ENCODE assay signal across 37 mouse cellular contexts in genomic region chr12:87488683-87489082, GRCm38 (mm10). TPM values are rescaled to one million over a fixed set of nuclear protein-coding genes. Genes with fewer than 3 reads are reported as not detected.
"Had no signal": no experiment of that assay in that cellular context is flagged by ENCODE, and none has a peak within 500 bp of the region (broad histone marks: within the 10 kb centered on the region; RNA-seq: fewer than 3 reads in every experiment).

No protein-coding gene starts in this region.

RNA-seq across cellular contexts. Expression of gene Gm5788, which starts 5.8 kb away (rescaled TPM):
- total RNA-seq: gastrocnemius, adult 18-20 months; gastrocnemius, adult 8-10 months; gastrocnemius, postnatal 14 days; gastrocnemius, postnatal 36 days; heart, adult 2 months; heart, postnatal 14 days; heart, postnatal 36 days; hematopoietic stem cell, adult 5-6 weeks; hindbrain, postnatal 0 days; layer of hippocampus, adult 18-20 months; layer of hippocampus, adult 8-10 months; layer of hippocampus, postnatal 14 days; layer of hippocampus, postnatal 36 days; left cerebral cortex, adult 18-20 months; left cerebral cortex, adult 8-10 months; left cerebral cortex, postnatal 10 days; left cerebral cortex, postnatal 25 days; left cerebral cortex, postnatal 4 days; liver, adult 2 months had no signal
- polyA plus RNA-seq: heart, adult 2 months; heart, embryonic 11.5 days; heart, embryonic 13.5 days; heart, embryonic 15.5 days; heart, postnatal 0 days; hindbrain, embryonic 11.5 days; hindbrain, embryonic 13.5 days; hindbrain, embryonic 15.5 days; hindbrain, postnatal 0 days; intestine, embryonic 14.5 days; intestine, embryonic 16.5 days; kidney, adult 2 months; kidney, embryonic 15.5 days; kidney, postnatal 0 days; large intestine, adult 2 months; limb, embryonic 11.5 days; limb, embryonic 13.5 days; limb, embryonic 15.5 days; liver, adult 2 months; liver, embryonic 12.5 days; liver, embryonic 14.5 days had no signal

RNA-seq across cellular contexts. Expression of gene Gm8300, which starts 25.4 kb away (rescaled TPM):
- total RNA-seq: gastrocnemius, adult 18-20 months; gastrocnemius, adult 8-10 months; gastrocnemius, postnatal 14 days; gastrocnemius, postnatal 36 days; heart, adult 2 months; heart, postnatal 14 days; heart, postnatal 36 days; hematopoietic stem cell, adult 5-6 weeks; hindbrain, postnatal 0 days; layer of hippocampus, adult 18-20 months; layer of hippocampus, adult 8-10 months; layer of hippocampus, postnatal 14 days; layer of hippocampus, postnatal 36 days; left cerebral cortex, adult 18-20 months; left cerebral cortex, adult 8-10 months; left cerebral cortex, postnatal 10 days; left cerebral cortex, postnatal 25 days; left cerebral cortex, postnatal 4 days; liver, adult 2 months had no signal
- polyA plus RNA-seq: heart, adult 2 months; heart, embryonic 11.5 days; heart, embryonic 13.5 days; heart, embryonic 15.5 days; heart, postnatal 0 days; hindbrain, embryonic 11.5 days; hindbrain, embryonic 13.5 days; hindbrain, embryonic 15.5 days; hindbrain, postnatal 0 days; intestine, embryonic 14.5 days; intestine, embryonic 16.5 days; kidney, adult 2 months; kidney, embryonic 15.5 days; kidney, postnatal 0 days; large intestine, adult 2 months; limb, embryonic 11.5 days; limb, embryonic 13.5 days; limb, embryonic 15.5 days; liver, adult 2 months; liver, embryonic 12.5 days; liver, embryonic 14.5 days had no signal
